Mouse (Mus musculus) forebrain, embryonic 14.5 days (tissue): ENCODE measurements around the gene Setd1a. TPM values are rescaled to one million over a fixed set of nuclear protein-coding genes. Genes with fewer than 3 reads are reported as not detected.
A peak's percentile ranks its signal among the peaks of the same experiment; 100 is the strongest.
"Not testable (repeated sequence)": the region's sequence is repeated elsewhere in the genome, so short reads cannot be mapped to it uniquely, and the experiment has no call there.

Experiments
- ATAC-seq: fragments of 200-750 bp; cut with Nextera tagmentation; 2 replicates; pipeline ENCODE4 v1.8.0; 2017; ENCODE audit warnings: mild to moderate bottlenecking, moderate library complexity
- DNase-seq: peaks from one replicate; pipeline ENCODE4 v3.0.0-alpha.2; 2015; ENCODE audit warnings: low spot score
- H3K27ac ChIP-seq: fragments of 300-500 bp; sonication (generic); 2 replicates; pipeline ENCODE4 v1.5.1; 2014; ENCODE audit warnings: low read depth, mild to moderate bottlenecking, control low read depth, low read length, moderate library complexity
- H3K27me3 ChIP-seq: fragments of 300-500 bp; sonication (generic); replicated peaks from 2 replicates; pipeline ENCODE4 v1.6.1; 2014; ENCODE audit warnings: low read length, control low read depth, mixed read lengths; ENCODE audit not compliant: control insufficient read depth, insufficient read depth
- H3K36me3 ChIP-seq: fragments of 300-500 bp; sonication (generic); 2 replicates; pipeline ENCODE4 v1.6.1; 2014; ENCODE audit warnings: low read length, control low read depth; ENCODE audit not compliant: control insufficient read depth, insufficient read depth
- H3K4me1 ChIP-seq: fragments of 300-500 bp; sonication (generic); 2 replicates; pipeline ENCODE4 v1.6.1; 2014; ENCODE audit warnings: antibody characterized with exemption, low read length, control low read depth; ENCODE audit not compliant: control insufficient read depth, insufficient read depth
- H3K4me2 ChIP-seq: fragments of 300-500 bp; sonication (generic); 2 replicates; pipeline ENCODE4 v1.6.1; 2014; ENCODE audit warnings: mild to moderate bottlenecking, control low read depth, low read length
- H3K4me3 ChIP-seq: fragments of 300-500 bp; sonication (generic); 2 replicates; pipeline ENCODE4 v1.5.1; 2014; ENCODE audit warnings: low read depth, low read length, control low read depth
- H3K9ac ChIP-seq: fragments of 300-500 bp; sonication (generic); 2 replicates; pipeline ENCODE4 v1.6.1; 2014; ENCODE audit warnings: mild to moderate bottlenecking, low read length, control low read depth, moderate library complexity
- H3K9me3 ChIP-seq: fragments of 300-500 bp; sonication (generic); replicated peaks from 2 replicates; pipeline ENCODE4 v1.6.1; 2016; ENCODE audit warnings: low read length, control low read depth, mixed read lengths; ENCODE audit not compliant: control insufficient read depth
- WGBS: fragments of 180-500 bp; shearing (Covaris S2); extraction: QIAGEN DNeasy Blood & Tissue Kit; methylation state at CpG from one replicate; pipeline ENCODE4 v1.1.7; 2014; 5-methylcytosine and 5-hydroxymethylcytosine counted together
- polyA plus RNA-seq: library from polyadenylated mRNA; unstranded; fragments of >200 nt; fragmentation: Nextera tagmentation; extraction: Ambion mirVana; gene quantifications from 2 replicates; pipeline ENCODE4 v1.2.1, GENCODE M21; 2014

Setd1a gene
- polyA plus RNA-seq, 1 experiment from 2014 or later, result 17.0 TPM

DNA sequence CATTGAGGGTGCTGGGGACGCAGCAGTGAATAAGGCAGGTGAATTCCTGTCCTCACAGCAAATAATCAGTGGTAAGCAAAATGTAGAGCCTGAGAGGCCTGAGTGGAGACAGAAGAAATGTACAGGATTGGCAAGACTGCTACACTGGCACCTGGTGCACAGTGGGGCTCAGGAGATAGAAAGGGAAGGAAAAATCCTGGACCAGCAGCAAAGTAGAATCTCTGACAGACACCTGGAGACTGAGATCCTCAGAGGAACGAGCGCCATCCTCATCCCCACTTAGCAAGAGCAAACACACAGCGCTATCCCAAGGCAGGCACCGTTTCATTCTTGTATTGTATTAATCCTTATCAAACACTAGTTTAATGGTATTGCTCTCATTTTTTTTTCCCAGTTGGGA lies 61.0 kb downstream of the Setd1a start:
- Histone ChIP-seq H3K36me3 (no peaks in the 10 kb centered on the region), H3K9ac (no peak overlapping the region), H3K27me3 (no peaks in the 10 kb centered on the region), H3K27ac (no peak overlapping the region), H3K9me3 (no peaks in the 10 kb centered on the region), H3K4me3 (no peak overlapping the region), H3K4me2 (no peak overlapping the region), H3K4me1 (peaks cover 4% of the 10 kb centered on the region)
- DNase-seq (no peak), ATAC-seq (no peak)
- WGBS, result 87% methylated on average over 5 of the region's 5 CpGs

DNA sequence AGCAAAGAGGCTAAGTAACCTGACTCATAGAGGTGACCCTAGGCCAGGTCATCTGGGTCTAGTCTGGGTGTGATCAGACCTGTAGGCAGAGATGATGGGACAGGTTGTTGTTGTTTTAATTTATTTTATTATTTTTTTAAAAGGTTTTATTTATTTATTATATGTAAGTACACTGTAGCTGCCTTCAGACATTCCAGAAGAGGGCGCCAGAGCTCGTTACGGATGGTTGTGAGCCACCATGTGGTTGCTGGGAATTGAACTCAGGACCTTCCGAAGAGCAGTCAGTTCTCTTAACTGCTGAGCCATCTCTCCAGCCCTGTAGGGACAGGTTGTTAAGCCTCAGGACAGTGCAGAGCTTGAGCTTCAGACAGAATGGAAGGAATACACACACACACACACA lies 61.4 kb downstream of the Setd1a start:
- not testable (repeated sequence) for H3K4me3 ChIP-seq, ATAC-seq, H3K36me3 ChIP-seq, H3K9ac ChIP-seq, H3K27me3 ChIP-seq, DNase-seq, H3K9me3 ChIP-seq, H3K27ac ChIP-seq, H3K4me2 ChIP-seq, H3K4me1 ChIP-seq
- 80% methylated on average over 4 of the region's 4 CpGs for WGBS

DNA sequence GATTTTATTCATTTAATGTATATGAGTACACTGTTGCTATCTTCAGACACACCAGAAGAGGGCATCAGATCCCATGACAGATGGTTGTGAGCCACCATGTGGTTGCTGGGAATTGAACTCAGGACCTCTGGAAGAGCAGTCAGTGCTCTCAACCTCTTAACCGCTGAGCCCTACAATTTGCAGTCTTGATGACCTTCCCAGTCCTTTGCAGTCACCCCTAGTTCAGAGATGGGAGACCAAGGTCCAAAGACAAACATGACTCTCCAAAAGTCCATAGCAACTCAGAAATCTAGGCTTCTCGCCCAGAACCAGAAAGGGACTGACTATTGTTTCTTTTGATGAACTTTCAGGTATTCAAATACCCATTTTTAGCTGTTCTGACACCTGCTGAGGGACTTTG lies 63.6 kb downstream of the Setd1a start:
- not testable (repeated sequence) for H3K9me3 ChIP-seq, H3K9ac ChIP-seq, H3K36me3 ChIP-seq, H3K4me3 ChIP-seq, H3K4me2 ChIP-seq, DNase-seq, H3K27ac ChIP-seq, H3K4me1 ChIP-seq, H3K27me3 ChIP-seq, ATAC-seq
- WGBS, result 71% methylated on average over 2 of the region's 2 CpGs

DNA sequence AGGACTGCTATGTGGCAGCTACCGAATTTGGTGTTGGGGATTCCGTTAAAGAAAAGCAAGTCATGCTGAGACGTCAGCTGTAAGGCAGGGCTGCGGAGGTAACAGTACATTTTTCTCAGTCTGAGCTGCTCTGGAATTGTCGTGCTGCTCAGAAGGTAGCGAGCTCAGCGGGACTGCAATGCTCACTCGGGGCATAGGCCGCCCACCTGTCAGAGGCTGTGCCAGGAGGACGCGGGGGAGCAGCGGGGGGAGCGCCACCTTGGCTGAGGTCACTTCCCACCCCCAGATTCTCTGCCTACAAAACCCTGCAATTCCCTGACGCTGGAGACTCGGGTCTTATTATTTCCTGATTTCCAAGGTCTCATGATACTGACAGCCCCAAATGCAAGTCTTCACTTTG lies 64.4 kb downstream of the Setd1a start:
- DNase-seq (no peak), ATAC-seq (peak; percentile 21)
- 1% methylated on average over 15 of the region's 15 CpGs for WGBS
- Histone ChIP-seq H3K4me3 (peak overlapping the region; percentile 68), H3K36me3 (no peaks in the 10 kb centered on the region), H3K9me3 (no peaks in the 10 kb centered on the region), H3K9ac (peak overlapping the region; percentile 68), H3K27ac (peak overlapping the region; percentile 90), H3K4me1 (peaks cover 4% of the 10 kb centered on the region), H3K27me3 (no peaks in the 10 kb centered on the region), H3K4me2 (peak overlapping the region; percentile 98)

GRCm38 (mm10) chr7:127841340-127842000 lies 65.0 kb downstream of the Setd1a start:
- H3K4me1 ChIP-seq, result peaks cover 4% of the 10 kb centered on the region
- peak overlapping the region; percentile 90 for H3K27ac ChIP-seq
- peak; percentile 96 for ATAC-seq
- peak overlapping the region; percentile 68 for H3K4me3 ChIP-seq
- peak overlapping the region; percentile 68 for H3K9ac ChIP-seq
- WGBS, result under 1% methylated on average over 46 of the region's 46 CpGs
- H3K36me3 ChIP-seq, result no peaks in the 10 kb centered on the region
- no peaks in the 10 kb centered on the region for H3K27me3 ChIP-seq
- H3K4me2 ChIP-seq, result peak overlapping the region; percentile 98
- no peaks in the 10 kb centered on the region for H3K9me3 ChIP-seq
- DNase-seq, result peak; percentile 97

- peak overlapping the region; percentile 68 for H3K4me3 ChIP-seq
- H3K36me3 ChIP-seq, result no peaks in the 10 kb centered on the region
- peak; percentile 59 for ATAC-seq
Measured at GRCm38 (mm10) chr7:127842001-127842718, 65.7 kb downstream of the Setd1a start.

More at GRCm38 (mm10) chr7:127842001-127842718, 65.7 kb downstream of the Setd1a start:
- DNase-seq, result peak; percentile 84
- Histone ChIP-seq H3K4me2 (peak overlapping the region; percentile 98), H3K27me3 (no peaks in the 10 kb centered on the region), H3K9ac (peak overlapping the region; percentile 68), H3K9me3 (no peaks in the 10 kb centered on the region), H3K4me1 (peaks cover 4% of the 10 kb centered on the region), H3K27ac (peak overlapping the region; percentile 90)
- WGBS, result under 1% methylated on average over 40 of the region's 40 CpGs

Other genes starting within 250 kb of the Setd1a start
- gene Tmem265, start 215.3 kb upstream of the Setd1a start, polyA plus RNA-seq, result 4.1 and 4.7 TPM in 2 replicates
- gene Phkg2, start 203.3 kb upstream of the Setd1a start, polyA plus RNA-seq, result 59.5 and 62.2 TPM in 2 replicates
- gene Ccdc189, start 188.1 kb upstream of the Setd1a start, polyA plus RNA-seq, result 12.5 and 12.8 TPM in 2 replicates
- gene Rnf40, start 187.9 kb upstream of the Setd1a start, polyA plus RNA-seq, result 26.2 and 39.6 TPM in 2 replicates
- gene Zfp629, start 160.9 kb upstream of the Setd1a start, polyA plus RNA-seq, result 20.8 and 24.2 TPM in 2 replicates
- 40.8 and 45.7 TPM in 2 replicates for gene Bcl7c, start 67.7 kb upstream of the Setd1a start, polyA plus RNA-seq
- 5.3 and 5.9 TPM in 2 replicates for gene Ctf1, start 63.9 kb upstream of the Setd1a start, polyA plus RNA-seq
- 0.09 TPM in 1 of 2 replicates, not detected in the other for gene Ctf2, start 44.5 kb upstream of the Setd1a start, polyA plus RNA-seq
- 7.2 and 7.8 TPM in 2 replicates for gene Fbxl19, start 32.1 kb upstream of the Setd1a start, polyA plus RNA-seq
- 3.3 and 4.2 TPM in 2 replicates for gene Orai3, start 6.9 kb upstream of the Setd1a start, polyA plus RNA-seq
- gene Gm49388, start 8.9 kb downstream of the Setd1a start, polyA plus RNA-seq, result not detected in 2 replicates
- 6.9 and 9.7 TPM in 2 replicates for gene Hsd3b7, start 23.9 kb downstream of the Setd1a start, polyA plus RNA-seq
- gene Stx4a, start 47.6 kb downstream of the Setd1a start, polyA plus RNA-seq, result 9.7 and 11.1 TPM in 2 replicates
- gene Stx1b, start 47.9 kb downstream of the Setd1a start, polyA plus RNA-seq, result 15.7 and 22.3 TPM in 2 replicates
- 12.0 and 16.8 TPM in 2 replicates for gene Zfp646, start 99.6 kb downstream of the Setd1a start, polyA plus RNA-seq
- 24.1 and 29.1 TPM in 2 replicates for gene Zfp668, start 100.2 kb downstream of the Setd1a start, polyA plus RNA-seq
- 0.61 and 0.63 TPM in 2 replicates for gene Prss53, start 114.3 kb downstream of the Setd1a start, polyA plus RNA-seq
- gene Gm21974, start 118.8 kb downstream of the Setd1a start, polyA plus RNA-seq, result not detected in 2 replicates
- gene Vkorc1, start 118.9 kb downstream of the Setd1a start, polyA plus RNA-seq, result 61.5 and 69.9 TPM in 2 replicates
- gene Bckdk, start 127.4 kb downstream of the Setd1a start, polyA plus RNA-seq, result 108 and 131 TPM in 2 replicates
- gene Kat8, start 135.8 kb downstream of the Setd1a start, polyA plus RNA-seq, result 51.1 and 56.7 TPM in 2 replicates
- 0.17 TPM in 1 of 2 replicates, not detected in the other for gene Prss8, start 153.4 kb downstream of the Setd1a start, polyA plus RNA-seq
- gene Prss36, start 170.1 kb downstream of the Setd1a start, polyA plus RNA-seq, result 12.3 and 12.9 TPM in 2 replicates
- 55.9 and 60.1 TPM in 2 replicates for gene Fus, start 190.8 kb downstream of the Setd1a start, polyA plus RNA-seq
- 7.1 and 11.5 TPM in 2 replicates for gene Pycard, start 217.2 kb downstream of the Setd1a start, polyA plus RNA-seq
- gene Trim72, start 227.3 kb downstream of the Setd1a start, polyA plus RNA-seq, result not detected in 2 replicates